Mouse (Mus musculus): ENCODE measurements around the gene Olfr1274-ps. TPM values are rescaled to one million over a fixed set of nuclear protein-coding genes. Genes with fewer than 3 reads are reported as not detected.

The Olfr1274-ps gene
- polyA plus RNA-seq, 1 experiment from 2014 or later = not detected

DNA sequence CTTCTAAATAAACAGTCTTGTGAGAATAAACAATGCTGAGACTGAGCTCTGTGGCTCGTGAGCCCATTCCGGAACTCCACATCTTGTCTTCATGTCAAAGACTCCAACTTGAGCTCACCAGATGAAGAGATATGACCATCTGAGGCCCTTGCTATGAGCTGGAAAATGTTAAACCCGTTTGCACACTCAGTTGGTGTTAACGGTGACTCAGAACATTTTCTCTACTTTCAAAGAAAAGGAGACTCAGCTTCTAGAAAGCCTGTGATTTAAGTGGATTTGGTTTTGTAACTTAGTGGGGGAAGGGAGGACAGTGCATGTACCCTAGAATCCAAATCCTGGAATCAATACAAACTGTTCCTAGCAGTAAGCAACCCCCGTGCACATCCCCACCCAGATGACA lies 45.3 kb downstream of the Olfr1274-ps start:
- WGBS = 88% methylated on average over 5 of the region's 5 CpGs
- no peak overlapping the region for H3K4me2 ChIP-seq (replicated peaks)
- ATAC-seq (ENCODE audit: low FRiP score) = no peak
- no peak overlapping the region for H3K27ac ChIP-seq
- H3K4me1 ChIP-seq = no peaks in the 10 kb centered on the region
- H3K4me3 ChIP-seq = no peak overlapping the region
- H3K9ac ChIP-seq = no peak overlapping the region
- no peaks in the 10 kb centered on the region for H3K9me3 ChIP-seq (replicated peaks)
- H3K36me3 ChIP-seq = no peaks in the 10 kb centered on the region
- H3K27me3 ChIP-seq = no peaks in the 10 kb centered on the region

DNA sequence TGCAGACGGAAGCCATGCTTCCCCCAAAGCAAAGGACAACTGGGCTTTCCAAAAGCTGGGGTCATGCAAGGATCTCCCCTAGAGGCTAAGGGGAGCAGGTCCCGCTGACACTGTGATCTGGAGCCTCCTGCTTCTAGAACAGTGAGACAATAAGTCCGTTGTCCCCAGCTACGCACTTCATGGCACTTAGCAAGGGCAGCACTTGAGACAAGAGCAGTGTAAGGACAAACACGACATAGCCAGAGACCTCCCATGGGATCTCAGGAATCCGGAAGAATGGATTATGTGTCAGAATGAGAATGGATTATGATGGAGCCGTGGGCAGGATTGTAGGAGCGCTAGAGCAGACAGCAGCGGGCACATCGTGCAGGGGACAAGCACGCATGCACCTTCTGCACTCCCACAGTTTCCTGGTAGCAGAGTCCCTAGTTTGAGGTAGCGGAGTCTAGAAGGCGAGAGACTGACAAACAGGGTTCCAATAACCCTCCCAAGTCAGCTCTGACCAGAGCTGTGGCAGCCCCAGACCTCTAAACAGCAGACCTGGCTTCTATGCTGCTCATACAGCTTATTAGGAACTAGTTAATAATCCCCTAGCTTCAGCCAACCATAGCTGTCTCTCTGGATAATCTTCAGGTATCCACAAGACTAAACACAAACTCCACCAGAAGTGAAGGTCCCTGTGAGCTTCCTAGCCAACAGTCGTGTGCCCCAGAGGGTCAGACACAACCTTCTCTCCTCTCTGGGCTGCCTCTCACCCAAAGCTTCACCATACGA lies 50.7 kb downstream of the Olfr1274-ps start:
- 82% methylated on average over 15 of the region's 15 CpGs for WGBS
- Histone ChIP-seq H3K27ac (no peak overlapping the region), H3K27me3 (no peaks in the 10 kb centered on the region), H3K4me3 (no peak overlapping the region), H3K36me3 (peaks cover 11% of the 10 kb centered on the region; the same call in 1 of the 2 replicates), H3K4me1 (no peaks in the 10 kb centered on the region), H3K4me2 (replicated peaks) (no peak overlapping the region), H3K9ac (no peak overlapping the region), H3K9me3 (replicated peaks) (no peaks in the 10 kb centered on the region)
- ATAC-seq (ENCODE audit: low FRiP score) = no peak

DNA sequence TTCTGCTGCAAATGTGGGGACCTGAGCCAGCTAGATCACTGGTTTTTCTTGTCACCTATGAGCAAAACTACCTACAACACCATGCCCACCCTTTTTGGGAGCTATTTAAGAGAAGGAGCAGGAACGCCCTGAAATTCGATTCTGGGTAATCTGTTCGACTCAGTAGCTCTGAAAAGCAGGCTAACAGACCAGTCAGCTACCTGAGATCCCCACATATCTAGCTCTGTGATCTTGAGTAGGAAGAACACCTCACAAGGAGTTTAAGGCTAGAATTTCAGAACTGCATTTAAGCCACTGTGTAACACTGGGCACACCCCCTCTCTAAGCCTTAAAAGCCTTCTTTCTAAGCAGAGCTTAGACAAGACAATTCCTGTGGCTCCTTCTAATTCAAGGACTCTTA lies 53.9 kb downstream of the Olfr1274-ps start:
- no peaks in the 10 kb centered on the region for H3K27me3 ChIP-seq
- no peak overlapping the region for H3K4me3 ChIP-seq
- 79% methylated on average over 3 of the region's 3 CpGs for WGBS
- no peak overlapping the region for H3K4me2 ChIP-seq (replicated peaks)
- H3K9me3 ChIP-seq (replicated peaks) = no peaks in the 10 kb centered on the region
- H3K27ac ChIP-seq = no peak overlapping the region
- no peak for ATAC-seq (ENCODE audit: low FRiP score)
- no peak overlapping the region for H3K9ac ChIP-seq
- peaks cover 11% of the 10 kb centered on the region; the same call in 1 of the 2 replicates for H3K36me3 ChIP-seq
- H3K4me1 ChIP-seq = no peaks in the 10 kb centered on the region

Other genes with a start within 250 kb of the Olfr1274-ps start
- not detected in 2 replicates for gene Olfr1270, start 245.6 kb upstream of the Olfr1274-ps start, polyA plus RNA-seq (2016; fragmentation: Nextera tagmentation; extraction: Ambion mirVana)
- gene Olfr1506, start 174.2 kb upstream of the Olfr1274-ps start, polyA plus RNA-seq (2016; fragmentation: Nextera tagmentation; extraction: Ambion mirVana) = not detected in 2 replicates
- gene Olfr142, start 141.1 kb upstream of the Olfr1274-ps start, polyA plus RNA-seq (2016; fragmentation: Nextera tagmentation; extraction: Ambion mirVana) = not detected in 2 replicates
- not detected in 2 replicates for gene Olfr1271, start 127.7 kb upstream of the Olfr1274-ps start, polyA plus RNA-seq (2016; fragmentation: Nextera tagmentation; extraction: Ambion mirVana)
- not detected in 2 replicates for gene Olfr1272, start 105.8 kb upstream of the Olfr1274-ps start, polyA plus RNA-seq (2016; fragmentation: Nextera tagmentation; extraction: Ambion mirVana)
- 0.09 TPM in 1 of 2 replicates, not detected in the other for gene Gm13769, start 76.5 kb upstream of the Olfr1274-ps start, polyA plus RNA-seq (2016; fragmentation: Nextera tagmentation; extraction: Ambion mirVana)
- 3.5 TPM in 2 replicates for gene Ptprj, start 182.0 kb downstream of the Olfr1274-ps start, polyA plus RNA-seq (2016; fragmentation: Nextera tagmentation; extraction: Ambion mirVana)